Mouse (Mus musculus) cerebellum, adult 2 months (tissue): ENCODE measurements at regions not wholly inside any gene's neighbourhood (a gene's known extent, or its start where the extent isn't known, plus 50 kb on each side); places are given as distances from the start of the nearest gene placed in this dataset.

ENCODE experiments used
- DNase-seq, 2 experiments: peaks; one replicate each; pipeline ENCODE4 v3.0.0; 2021
- H3K27ac ChIP-seq: fragments of 200-500 bp; 2 replicates; pipeline ENCODE4 v1.5.1; 2012; ENCODE audit warnings: low read length, control low read depth, inconsistent platforms; ENCODE audit not compliant: insufficient read depth
- H3K27me3 ChIP-seq: fragments of 200-500 bp; 2 replicates; pipeline ENCODE4 v1.6.1; 2012; ENCODE audit warnings: inconsistent platforms, mild to moderate bottlenecking, low read length, moderate library complexity; ENCODE audit not compliant: control insufficient read depth, insufficient read depth
- H3K4me1 ChIP-seq: fragments of 200-500 bp; 2 replicates; pipeline ENCODE4 v1.6.1; 2011; ENCODE audit warnings: low read length; ENCODE audit not compliant: control insufficient read depth, insufficient read depth
- H3K4me3 ChIP-seq: fragments of 200-500 bp; replicated peaks from 2 replicates; pipeline ENCODE3; 2011; ENCODE audit warnings: mild to moderate bottlenecking, low read depth, low read length, control low read depth; ENCODE audit not compliant: insufficient read depth
- CTCF ChIP-seq: fragments of 200-500 bp; IDR thresholded peaks from 2 replicates; pipeline ENCODE4 v1.5.1; 2011; ENCODE audit warnings: low read depth, mild to moderate bottlenecking, control low read depth, low read length, moderate library complexity, borderline replicate concordance; ENCODE audit not compliant: insufficient read depth
- POLR2A ChIP-seq: fragments of 200-500 bp; IDR thresholded peaks from 2 replicates; pipeline ENCODE4 v1.6.1; 2011; ENCODE audit warnings: low read length, control low read depth, borderline replicate concordance; ENCODE audit not compliant: insufficient read depth
- WGBS: fragments of 180-500 bp; shearing (Covaris S2); methylation state at CpG from one replicate; pipeline ENCODE4 v1.1.7; 2018; 5-methylcytosine and 5-hydroxymethylcytosine counted together

- no peak for DNase-seq
- Histone ChIP-seq H3K27ac (no peak overlapping the region), H3K27me3 (no peaks in the 10 kb centered on the region; the same call in 1 of the 2 replicates), H3K4me3 (no peak overlapping the region), H3K4me1 (no peaks in the 10 kb centered on the region)
- TF ChIP-seq POLR2A (no peak), CTCF (no peak)
- 77% methylated on average over 13 of the region's 13 CpGs for WGBS
Measured at GRCm38 (mm10) chr4:153542631-153543031, 60.0 kb upstream of the Ajap1 start.

- no peak for DNase-seq
- no peak overlapping the region for H3K4me3 ChIP-seq
- no peaks in the 10 kb centered on the region; the same call in 1 of the 2 replicates for H3K27me3 ChIP-seq
- H3K27ac ChIP-seq = no peak overlapping the region
- WGBS = 40% methylated on average over 24 of the region's 24 CpGs
- TF ChIP-seq CTCF (no peak), POLR2A (no peak)
- H3K4me1 ChIP-seq = no peaks in the 10 kb centered on the region
Measured at GRCm38 (mm10) chr4:153543900-153544648, 61.5 kb upstream of the Ajap1 start.

GRCm38 (mm10) chr4:153546709-153547108, 64.1 kb upstream of the Ajap1 start:
- DNase-seq = no peak
- 87% methylated on average over 7 of the region's 7 CpGs for WGBS
- no peak overlapping the region for H3K27ac ChIP-seq

GRCm38 (mm10) chr4:153547111-153547510, 64.5 kb upstream of the Ajap1 start:
- 91% methylated on average over 5 of the region's 5 CpGs for WGBS
- Histone ChIP-seq H3K4me3 (no peak overlapping the region), H3K27me3 (no peaks in the 10 kb centered on the region; the same call in 1 of the 2 replicates), H3K4me1 (no peaks in the 10 kb centered on the region), H3K27ac (no peak overlapping the region)
- no peak for DNase-seq
- TF ChIP-seq POLR2A (no peak), CTCF (no peak)

More at GRCm38 (mm10) chr4:153546709-153547108, 64.1 kb upstream of the Ajap1 start:
- Histone ChIP-seq H3K4me1 (no peaks in the 10 kb centered on the region), H3K4me3 (no peak overlapping the region), H3K27me3 (no peaks in the 10 kb centered on the region; the same call in 1 of the 2 replicates)
- TF ChIP-seq CTCF = no peak

- H3K27ac ChIP-seq = no peak overlapping the region
- TF ChIP-seq CTCF (no peak), POLR2A (no peak)
- WGBS = 44% methylated on average over 13 of the region's 13 CpGs
Measured at GRCm38 (mm10) chr4:153547871-153548270, 65.3 kb upstream of the Ajap1 start.

GRCm38 (mm10) chr4:153551291-153551690, 68.7 kb upstream of the Ajap1 start:
- 87% methylated on average over 7 of the region's 7 CpGs for WGBS
- no peak for TF ChIP-seq POLR2A
- no peak for TF ChIP-seq CTCF
- Histone ChIP-seq H3K27ac (no peak overlapping the region), H3K27me3 (no peaks in the 10 kb centered on the region), H3K4me3 (no peak overlapping the region), H3K4me1 (no peaks in the 10 kb centered on the region)
- DNase-seq = no peak

More at GRCm38 (mm10) chr4:153547871-153548270, 65.3 kb upstream of the Ajap1 start:
- H3K27me3 ChIP-seq = no peaks in the 10 kb centered on the region; the same call in 1 of the 2 replicates
- no peak overlapping the region for H3K4me3 ChIP-seq
- H3K4me1 ChIP-seq = no peaks in the 10 kb centered on the region
- no peak for DNase-seq

GRCm38 (mm10) chr4:153552483-153552882, 69.9 kb upstream of the Ajap1 start:
- WGBS = 57% methylated on average over 4 of the region's 4 CpGs
- H3K27ac ChIP-seq = no peak overlapping the region
- no peak for TF ChIP-seq POLR2A
- no peak for TF ChIP-seq CTCF
- no peaks in the 10 kb centered on the region for H3K4me1 ChIP-seq
- no peak overlapping the region for H3K4me3 ChIP-seq
- H3K27me3 ChIP-seq = no peaks in the 10 kb centered on the region; the same call in 1 of the 2 replicates
- no peak for DNase-seq
